Mouse (Mus musculus) retina, adult 2 months (tissue): ENCODE data around the gene Lmo7.

Source experiments
- DNase-seq: peaks from one replicate; pipeline ENCODE4 v3.0.0-alpha.2; 2012; ENCODE audit warnings: low read depth, low spot score

Gene Lmo7

GRCm38 (mm10) chr14:101946711-101947516 lies 217.2 kb downstream of the Lmo7 start:
- DNase-seq: peak; percentile 15

- DNase-seq: no peak
Observed at GRCm38 (mm10) chr14:101949114-101949513, 219.4 kb downstream of the Lmo7 start.

GRCm38 (mm10) chr14:101951107-101951506 lies 221.3 kb downstream of the Lmo7 start:
- DNase-seq: no peak

GRCm38 (mm10) chr14:101953793-101954468 lies 224.2 kb downstream of the Lmo7 start:
- no peak for DNase-seq

- DNase-seq: no peak
Observed at GRCm38 (mm10) chr14:101964381-101964780, 234.6 kb downstream of the Lmo7 start.

GRCm38 (mm10) chr14:101964956-101965355 lies 235.2 kb downstream of the Lmo7 start:
- no peak for DNase-seq

GRCm38 (mm10) chr14:101972764-101973163 lies 243.0 kb downstream of the Lmo7 start:
- DNase-seq: no peak

- no peak for DNase-seq
Observed at GRCm38 (mm10) chr14:101973171-101973570, 243.4 kb downstream of the Lmo7 start.

- no peak for DNase-seq
Observed at GRCm38 (mm10) chr14:101976021-101976685, 246.4 kb downstream of the Lmo7 start.
